Mouse (Mus musculus) small intestine, adult 2 months (tissue): ENCODE measurements around the gene Gm10272. TPM values are rescaled to one million over a fixed set of nuclear protein-coding genes. Genes with fewer than 3 reads are reported as not detected.
"Not testable (repeated sequence)": the region's sequence is repeated elsewhere in the genome, so short reads cannot be mapped to it uniquely, and the experiment has no call there.

Experiments
- H3K27ac ChIP-seq: fragments of 200-500 bp; 2 replicates; pipeline ENCODE4 v1.5.1; 2012; ENCODE audit warnings: low read depth, low read length, control low read depth, inconsistent platforms; ENCODE audit not compliant: insufficient read depth
- H3K27me3 ChIP-seq: fragments of 200-500 bp; 2 replicates; pipeline ENCODE4 v1.6.1; 2012; ENCODE audit warnings: mild to moderate bottlenecking, moderate library complexity, low read length, inconsistent platforms; ENCODE audit not compliant: control insufficient read depth, insufficient read depth
- H3K36me3 ChIP-seq: fragments of 200-500 bp; 2 replicates; pipeline ENCODE4 v1.6.1; 2012; ENCODE audit warnings: mild to moderate bottlenecking, low read length, control low read depth, inconsistent platforms; ENCODE audit not compliant: control insufficient read depth, insufficient read depth
- H3K4me1 ChIP-seq: fragments of 200-500 bp; 2 replicates; pipeline ENCODE4 v1.6.1; 2012; ENCODE audit warnings: low read length, inconsistent platforms, mixed read lengths; ENCODE audit not compliant: control insufficient read depth, insufficient read depth, insufficient read length
- H3K4me3 ChIP-seq: fragments of 200-500 bp; 2 replicates; pipeline ENCODE4 v1.5.1; 2012; ENCODE audit warnings: low read depth, mild to moderate bottlenecking, control low read depth, inconsistent platforms, low read length, moderate library complexity
- CTCF ChIP-seq: fragments of 200-500 bp; IDR thresholded peaks from 2 replicates; pipeline ENCODE4 v1.5.1; 2012; ENCODE audit warnings: low read depth, mild to moderate bottlenecking, control low read depth, inconsistent platforms, low read length, moderate library complexity, mixed read lengths; ENCODE audit not compliant: insufficient replicate concordance, insufficient read length; ENCODE audit errors: extremely low read depth
- POLR2A ChIP-seq: fragments of 200-500 bp; IDR thresholded peaks from 2 replicates; pipeline ENCODE4 v1.6.1; 2012; ENCODE audit warnings: low read depth, mild to moderate bottlenecking, control low read depth, inconsistent platforms, low read length, moderate library complexity
- WGBS: fragments of 180-500 bp; shearing (Covaris S2); methylation state at CpG from one replicate; pipeline ENCODE4 v1.1.7; 2018; 5-methylcytosine and 5-hydroxymethylcytosine counted together
- polyA plus RNA-seq: library from polyadenylated mRNA; depleted of rRNA; stranded (reverse); fragments of >200 nt; gene quantifications from 2 replicates; pipeline ENCODE4 v1.2.3, GENCODE M21; 2012

Gm10272 gene
- polyA plus RNA-seq, 1 experiment, result not detected

GRCm38 (mm10) chr10:77728280-77728679 lies 21.9 kb downstream of the Gm10272 start:
- TF ChIP-seq POLR2A, result no peak
- no peak for TF ChIP-seq CTCF
- H3K36me3 ChIP-seq, result no peaks in the 10 kb centered on the region
- no peaks in the 10 kb centered on the region for H3K27me3 ChIP-seq
- WGBS, result 39% methylated on average over 4 of the region's 4 CpGs
- no peak overlapping the region for H3K27ac ChIP-seq
- H3K4me1 ChIP-seq, result no peaks in the 10 kb centered on the region
- H3K4me3 ChIP-seq, result no peak overlapping the region

GRCm38 (mm10) chr10:77729241-77729640 lies 22.8 kb downstream of the Gm10272 start:
- no peaks in the 10 kb centered on the region for H3K36me3 ChIP-seq
- 58% methylated on average over 4 of the region's 4 CpGs for WGBS
- H3K27ac ChIP-seq, result no peak overlapping the region
- no peaks in the 10 kb centered on the region for H3K27me3 ChIP-seq
- no peak for TF ChIP-seq POLR2A
- peak; percentile 52; the same call in 1 of the 2 replicates for TF ChIP-seq CTCF
- H3K4me3 ChIP-seq, result no peak overlapping the region
- no peaks in the 10 kb centered on the region for H3K4me1 ChIP-seq

GRCm38 (mm10) chr10:77735928-77736327 lies 29.5 kb downstream of the Gm10272 start:
- Histone ChIP-seq H3K27ac (no peak overlapping the region), H3K4me3 (no peak overlapping the region), H3K27me3 (no peaks in the 10 kb centered on the region), H3K36me3 (no peaks in the 10 kb centered on the region), H3K4me1 (no peaks in the 10 kb centered on the region)
- TF ChIP-seq CTCF, result no peak
- TF ChIP-seq POLR2A, result no peak
- WGBS, result 95% methylated on average over 1 of the region's 1 CpGs

- TF ChIP-seq CTCF, result no peak
- no peak for TF ChIP-seq POLR2A
- no peak overlapping the region for H3K27ac ChIP-seq
- H3K36me3 ChIP-seq, result no peaks in the 10 kb centered on the region
- H3K4me3 ChIP-seq, result no peak overlapping the region
- H3K27me3 ChIP-seq, result no peaks in the 10 kb centered on the region
- no peaks in the 10 kb centered on the region for H3K4me1 ChIP-seq
- 79% methylated on average over 4 of the region's 4 CpGs for WGBS
These were observed 32.5 kb downstream of the Gm10272 start for GRCm38 (mm10) chr10:77738929-77739328.

- H3K4me3 ChIP-seq, H3K4me1 ChIP-seq, H3K27me3 ChIP-seq, H3K36me3 ChIP-seq, H3K27ac ChIP-seq: not testable (repeated sequence)
- WGBS, result 51% methylated on average over 4 of the region's 5 CpGs
These were observed 35.7 kb downstream of the Gm10272 start, which contains the start of gene Gm18596 for GRCm38 (mm10) chr10:77741924-77742688. Gene Gm18596, minus strand, starts transcription at chr10:77742638.

- 84% methylated on average over 1 of the region's 1 CpGs for WGBS
- not testable (repeated sequence) for H3K4me1 ChIP-seq, H3K27me3 ChIP-seq, H3K4me3 ChIP-seq, H3K27ac ChIP-seq, H3K36me3 ChIP-seq
These were observed 44.3 kb downstream of the Gm10272 start for GRCm38 (mm10) chr10:77750686-77751085.

- not testable (repeated sequence) for H3K4me3 ChIP-seq, H3K36me3 ChIP-seq, H3K4me1 ChIP-seq, H3K27ac ChIP-seq, H3K27me3 ChIP-seq
- 60% methylated on average over 1 of the region's 1 CpGs for WGBS
These were observed 44.8 kb downstream of the Gm10272 start, which contains the start of gene Gm9736 for GRCm38 (mm10) chr10:77751254-77751653. Gene Gm9736, minus strand, starts transcription at chr10:77751354.

GRCm38 (mm10) chr10:77752312-77752711 lies 45.9 kb downstream of the Gm10272 start:
- WGBS, result 56% methylated on average over 3 of the region's 3 CpGs
- not testable (repeated sequence) for H3K4me1 ChIP-seq, H3K4me3 ChIP-seq, H3K27me3 ChIP-seq, H3K27ac ChIP-seq, H3K36me3 ChIP-seq
